Mouse (Mus musculus) thymus, adult 2 months (tissue): ENCODE measurements around the gene Tra2b. TPM values are rescaled to one million over a fixed set of nuclear protein-coding genes. Genes with fewer than 3 reads are reported as not detected.

Experiments used
- DNase-seq: peaks from one replicate; pipeline ENCODE4 v3.0.0; 2021
- H3K27ac ChIP-seq: fragments of 200-500 bp; 2 replicates; pipeline ENCODE4 v1.5.1; 2012; ENCODE audit warnings: low read length, control low read depth; ENCODE audit not compliant: control insufficient read depth, insufficient read depth
- H3K27me3 ChIP-seq: fragments of 200-500 bp; 2 replicates; pipeline ENCODE4 v1.6.1; 2012; ENCODE audit warnings: mild to moderate bottlenecking, low read length, moderate library complexity, mixed read lengths; ENCODE audit not compliant: control insufficient read depth, insufficient read depth
- H3K36me3 ChIP-seq: fragments of 200-500 bp; 2 replicates; pipeline ENCODE4 v1.6.1; 2012; ENCODE audit warnings: mild to moderate bottlenecking, low read length, moderate library complexity; ENCODE audit not compliant: control insufficient read depth, insufficient read depth
- H3K4me1 ChIP-seq: fragments of 200-500 bp; replicated peaks from 2 replicates; pipeline ENCODE4 v1.6.1; 2012; ENCODE audit warnings: low read length; ENCODE audit not compliant: control insufficient read depth, insufficient read depth
- H3K4me3 ChIP-seq: fragments of 200-500 bp; 2 replicates; pipeline ENCODE4 v1.5.1; 2012; ENCODE audit warnings: mild to moderate bottlenecking, low read length, control low read depth, moderate library complexity; ENCODE audit not compliant: control insufficient read depth, insufficient read depth
- CTCF ChIP-seq: fragments of 200-500 bp; IDR thresholded peaks from 2 replicates; pipeline ENCODE4 v1.5.1; 2012; ENCODE audit warnings: mild to moderate bottlenecking, control low read depth, low read length, moderate library complexity, borderline replicate concordance; ENCODE audit not compliant: control insufficient read depth, poor library complexity, insufficient read depth; ENCODE audit errors: extremely low read depth
- POLR2A ChIP-seq: fragments of 200-500 bp; IDR thresholded peaks from 2 replicates; pipeline ENCODE4 v1.6.1; 2012; ENCODE audit warnings: mild to moderate bottlenecking, low read length, control low read depth, moderate library complexity; ENCODE audit not compliant: control insufficient read depth, poor library complexity, insufficient read depth; ENCODE audit errors: extremely low read depth
- WGBS: fragments of 180-500 bp; shearing (Covaris S2); methylation state at CpG from one replicate; pipeline ENCODE4 v1.1.7; 2018; 5-methylcytosine and 5-hydroxymethylcytosine counted together
- polyA plus RNA-seq: library from polyadenylated mRNA; depleted of rRNA; stranded (reverse); fragments of >200 nt; gene quantifications from 2 replicates; pipeline ENCODE4 v1.2.3, GENCODE M21; 2012

The Tra2b gene
- polyA plus RNA-seq, 1 experiment, result 67.9 TPM

DNA sequence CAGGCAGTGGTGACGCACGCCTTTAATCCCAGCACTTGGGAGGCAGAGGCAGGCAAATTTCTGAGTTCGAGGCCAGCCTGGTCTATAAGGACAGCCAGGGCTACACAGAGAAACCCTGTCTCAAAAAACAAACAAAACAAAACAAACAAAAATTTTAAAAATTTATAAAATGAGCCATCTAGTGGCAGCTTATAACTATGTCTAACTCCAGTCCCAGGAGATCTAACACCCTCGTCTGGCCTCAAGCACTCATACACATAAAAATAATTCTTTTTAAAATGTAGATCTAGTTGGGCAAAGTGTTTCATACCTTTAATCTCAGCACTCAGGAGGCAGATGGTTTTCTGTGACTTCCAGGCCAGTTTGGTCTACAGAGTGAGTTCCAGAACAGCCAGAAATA, 26.6 kb upstream of the Tra2b start:
- Histone ChIP-seq H3K4me3 (no peak overlapping the region), H3K4me1 (no peaks in the 10 kb centered on the region), H3K27ac (no peak overlapping the region), H3K27me3 (no peaks in the 10 kb centered on the region), H3K36me3 (no peaks in the 10 kb centered on the region)
- 93% methylated on average over 4 of the region's 4 CpGs for WGBS
- DNase-seq, result no peak
- TF ChIP-seq POLR2A, result no peak
- TF ChIP-seq CTCF, result no peak

DNA sequence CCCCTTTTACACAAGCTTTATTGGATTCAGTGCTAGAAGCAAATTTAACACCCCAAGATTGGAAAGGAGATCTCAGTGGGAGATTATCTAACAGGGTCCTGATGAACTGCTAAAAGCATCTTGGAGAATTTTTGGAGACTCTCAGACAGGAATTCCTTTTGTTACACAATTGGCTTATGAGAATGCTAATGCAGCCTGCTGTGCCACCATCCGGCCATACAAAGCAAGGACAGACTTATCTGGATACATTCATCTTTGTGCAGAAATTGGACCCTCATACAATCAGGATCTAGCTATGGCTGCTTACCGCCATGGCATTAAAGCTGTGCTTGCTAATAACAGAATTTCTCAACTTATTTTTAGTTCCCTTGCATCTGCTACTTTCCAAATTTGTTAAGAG, 23.8 kb upstream of the Tra2b start:
- TF ChIP-seq POLR2A (no peak), CTCF (no peak)
- no peak for DNase-seq
- Histone ChIP-seq H3K36me3 (no peaks in the 10 kb centered on the region), H3K4me1 (no peaks in the 10 kb centered on the region), H3K27ac (no peak overlapping the region), H3K27me3 (no peaks in the 10 kb centered on the region), H3K4me3 (no peak overlapping the region)
- WGBS, result 96% methylated on average over 2 of the region's 2 CpGs

DNA sequence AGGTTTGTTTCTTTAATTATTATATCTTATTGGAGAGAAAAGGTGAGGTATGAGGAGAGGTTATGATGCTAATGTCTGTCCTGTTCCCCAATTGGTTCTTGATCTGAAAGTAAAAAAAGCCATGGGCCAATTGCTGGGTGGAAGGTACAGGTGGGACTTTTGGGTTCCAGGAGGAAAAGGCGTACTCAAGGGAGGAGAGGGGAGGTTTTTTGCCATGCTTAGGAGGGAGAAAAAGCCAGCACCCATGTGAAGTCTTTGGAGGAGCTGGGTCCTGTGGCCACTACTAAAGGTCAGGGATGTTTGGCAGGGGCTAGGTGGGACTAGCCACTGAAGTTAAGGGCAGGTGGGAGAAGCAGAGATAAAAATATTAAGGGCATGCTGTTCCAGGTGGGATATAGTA, 21.2 kb upstream of the Tra2b start:
- no peak for DNase-seq
- no peaks in the 10 kb centered on the region for H3K27me3 ChIP-seq
- no peak overlapping the region for H3K27ac ChIP-seq
- 100% methylated on average over 1 of the region's 1 CpGs for WGBS
- H3K4me3 ChIP-seq, result no peak overlapping the region
- H3K36me3 ChIP-seq, result no peaks in the 10 kb centered on the region
- H3K4me1 ChIP-seq, result no peaks in the 10 kb centered on the region
- TF ChIP-seq CTCF (no peak), POLR2A (no peak)

DNA sequence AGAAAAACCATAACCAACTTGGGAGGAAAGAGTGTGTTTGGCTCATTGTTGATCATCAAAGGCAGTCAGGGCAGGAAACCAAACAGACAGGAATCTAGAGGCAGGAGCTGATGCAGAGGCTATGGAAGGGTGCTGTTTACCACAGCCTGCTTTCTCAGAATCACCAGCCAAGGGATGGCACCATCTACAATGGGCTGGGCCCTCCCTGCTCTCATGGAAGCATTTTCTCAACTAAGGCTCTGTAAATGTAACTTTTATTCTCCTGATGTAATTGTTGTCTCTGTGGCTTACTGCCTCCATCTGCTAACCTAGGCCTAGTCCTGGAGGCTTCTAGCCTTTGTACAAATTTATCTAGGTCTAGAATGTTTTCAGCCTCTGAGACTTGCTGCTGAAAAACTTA, 10.7 kb upstream of the Tra2b start:
- Histone ChIP-seq H3K27ac (no peak overlapping the region), H3K27me3 (no peaks in the 10 kb centered on the region), H3K4me1 (no peaks in the 10 kb centered on the region), H3K36me3 (no peaks in the 10 kb centered on the region), H3K4me3 (no peak overlapping the region)
- no peak for DNase-seq
- no peak for TF ChIP-seq POLR2A

DNA sequence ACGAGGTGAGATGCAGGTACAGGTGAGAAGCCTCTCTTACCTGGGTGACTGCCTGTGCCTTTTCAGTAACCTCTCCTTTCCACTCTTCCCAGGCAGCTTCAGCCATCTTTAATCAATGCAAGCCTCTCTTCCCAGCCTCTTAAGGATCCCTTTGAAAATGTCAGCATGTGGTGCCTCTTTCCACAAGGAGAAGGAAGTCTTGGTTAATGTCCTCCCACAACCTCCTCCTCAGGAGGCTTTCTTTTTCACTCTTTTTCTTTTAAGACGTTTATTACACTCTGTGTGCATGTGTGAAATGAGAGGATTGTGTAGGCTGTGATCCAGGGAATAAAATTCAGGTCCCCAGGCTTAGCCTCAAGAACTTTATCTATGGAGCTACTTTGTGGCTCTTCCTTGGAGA, 9.3 kb upstream of the Tra2b start:
- Histone ChIP-seq H3K4me3 (no peak overlapping the region), H3K4me1 (no peaks in the 10 kb centered on the region), H3K36me3 (no peaks in the 10 kb centered on the region), H3K27ac (no peak overlapping the region), H3K27me3 (no peaks in the 10 kb centered on the region)
- WGBS, result 81% methylated on average over 2 of the region's 2 CpGs
- DNase-seq, result no peak
- TF ChIP-seq CTCF (no peak), POLR2A (no peak)

DNA sequence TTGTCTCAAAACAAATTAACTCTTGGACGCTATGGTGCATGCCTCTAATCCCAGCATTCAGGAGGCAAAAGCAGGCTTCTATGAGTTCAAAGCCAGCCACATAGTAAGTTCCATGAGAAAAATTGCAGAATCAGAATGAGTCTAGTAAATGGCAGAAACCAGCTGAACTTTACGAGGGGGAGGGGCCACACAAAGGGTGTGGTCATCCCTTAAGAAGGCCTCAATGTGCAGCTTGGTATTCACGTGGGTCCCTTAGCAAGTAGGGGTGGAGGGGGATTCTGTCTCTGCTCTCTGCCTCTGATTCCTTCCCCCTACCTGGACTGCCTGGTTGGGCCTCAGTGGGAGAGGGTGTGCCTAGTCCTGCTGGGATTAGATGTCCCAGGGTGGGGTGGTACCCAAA, 4.7 kb upstream of the Tra2b start:
- TF ChIP-seq CTCF (no peak), POLR2A (no peak)
- no peak for DNase-seq
- no peak overlapping the region for H3K27ac ChIP-seq
- no peaks in the 10 kb centered on the region for H3K27me3 ChIP-seq
- H3K36me3 ChIP-seq, result no peaks in the 10 kb centered on the region
- no peak overlapping the region for H3K4me3 ChIP-seq
- 86% methylated on average over 3 of the region's 3 CpGs for WGBS
- H3K4me1 ChIP-seq, result peaks cover 3% of the 10 kb centered on the region; the same call in 1 of the 2 replicates

DNA sequence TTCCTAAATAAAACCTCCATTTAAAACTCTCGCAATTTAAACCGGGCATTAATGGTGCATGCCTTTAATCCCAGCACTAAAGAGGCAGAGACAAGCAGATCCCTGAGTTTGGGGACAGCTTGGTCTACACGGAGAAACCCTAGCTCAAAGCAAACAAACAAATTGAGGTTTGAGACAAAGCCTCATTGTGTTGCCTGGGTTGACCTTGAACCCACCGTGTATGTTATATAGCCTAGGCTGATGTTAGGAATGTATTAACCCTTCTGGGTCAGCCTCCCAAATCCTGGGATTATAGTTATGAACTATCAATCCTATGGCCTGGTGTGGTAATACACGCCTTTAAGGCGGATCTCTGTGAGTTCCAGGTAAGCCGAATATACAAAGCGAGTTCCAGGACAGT, 579 bp upstream of the Tra2b start:
- Histone ChIP-seq H3K36me3 (no peaks in the 10 kb centered on the region), H3K4me3 (no peak overlapping the region), H3K27me3 (no peaks in the 10 kb centered on the region), H3K4me1 (peaks cover 3% of the 10 kb centered on the region; the same call in 1 of the 2 replicates), H3K27ac (no peak overlapping the region)
- 46% methylated on average over 8 of the region's 8 CpGs for WGBS
- no peak for TF ChIP-seq CTCF
- TF ChIP-seq POLR2A, result no peak
- peak; percentile 9 for DNase-seq
